Mouse (Mus musculus): ENCODE data around the gene Filip1l.

Filip1l gene

DNA sequence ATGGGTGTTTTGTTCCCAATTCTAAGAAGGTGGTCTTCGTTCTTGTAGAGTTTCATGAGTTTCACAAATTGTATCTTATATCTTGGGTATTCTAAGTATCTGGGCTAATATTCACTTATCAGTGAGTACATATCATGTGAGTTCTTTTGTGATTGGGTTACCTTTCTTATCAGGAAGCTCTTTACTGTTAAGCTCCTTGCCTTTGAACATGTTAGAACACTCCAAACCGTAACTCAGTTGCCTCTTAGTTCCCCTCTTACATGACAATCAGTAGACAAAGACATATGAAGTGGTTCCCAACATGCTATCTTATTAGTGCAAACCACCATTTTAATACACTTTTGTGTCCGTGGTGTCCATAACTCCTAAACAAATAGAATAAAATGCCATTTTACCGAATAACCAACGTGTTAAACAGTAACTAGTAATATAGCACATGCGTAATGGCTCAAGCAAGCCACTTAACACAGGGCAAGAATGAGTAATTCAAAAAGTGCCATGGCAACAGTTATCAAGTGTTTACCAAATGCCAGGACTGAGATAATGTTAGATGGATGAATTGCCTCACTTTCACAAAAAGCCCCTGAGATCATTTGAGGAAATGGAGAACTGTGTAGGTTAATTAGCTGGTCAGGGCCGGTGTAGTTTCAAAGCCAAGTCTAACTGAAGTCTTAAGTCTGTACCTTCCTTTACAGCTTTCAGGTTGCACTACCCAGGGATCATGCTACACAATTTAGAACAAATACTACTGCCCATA, 215.9 kb downstream of the Filip1l start:
- no peak for DNase-seq (ENCODE audit: low spot score in 2 of 2)

DNA sequence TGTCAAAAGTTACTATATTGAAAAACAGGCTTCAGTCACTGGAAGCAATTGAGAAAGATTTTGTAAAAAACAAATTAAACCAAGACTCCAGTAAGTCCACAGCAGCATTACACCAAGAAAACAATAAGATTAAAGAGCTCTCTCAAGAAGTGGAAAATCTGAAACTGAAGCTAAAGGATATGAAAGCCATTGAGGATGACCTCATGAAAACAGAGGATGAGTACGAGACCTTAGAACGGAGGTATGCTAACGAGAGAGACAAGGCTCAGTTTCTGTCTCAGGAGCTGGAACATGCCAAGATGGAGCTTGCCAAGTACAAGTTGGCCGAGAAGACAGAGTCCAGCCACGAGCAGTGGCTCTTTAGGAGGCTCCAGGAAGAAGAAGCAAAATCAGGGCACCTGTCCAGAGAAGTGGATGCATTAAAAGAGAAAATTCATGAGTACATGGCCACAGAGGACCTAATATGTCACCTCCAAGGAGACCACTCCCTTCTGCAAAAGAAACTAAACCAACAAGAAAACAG, 218.0 kb downstream of the Filip1l start:
- no peak for DNase-seq (ENCODE audit: low spot score in 2 of 2)

DNA sequence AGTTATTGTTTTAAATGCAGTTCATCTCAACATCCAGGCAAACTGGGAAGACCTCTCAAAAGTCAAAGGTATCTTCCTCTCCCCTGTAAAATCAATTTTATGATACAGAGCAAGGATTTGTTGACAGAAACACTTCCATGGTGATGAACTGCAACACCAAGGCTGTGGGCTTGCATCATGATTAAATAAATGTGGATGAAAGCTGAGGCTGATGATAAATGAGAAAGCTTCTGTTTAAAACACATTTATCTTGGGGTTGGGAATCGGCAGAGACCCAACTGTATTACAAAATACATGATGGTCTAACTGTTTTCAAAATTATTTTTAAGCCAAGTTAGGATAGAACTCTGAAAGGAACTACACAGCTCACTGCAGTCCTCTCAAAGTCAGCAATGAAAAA, 220.9 kb downstream of the Filip1l start:
- no peak for DNase-seq (ENCODE audit: low spot score in 2 of 2)

DNA sequence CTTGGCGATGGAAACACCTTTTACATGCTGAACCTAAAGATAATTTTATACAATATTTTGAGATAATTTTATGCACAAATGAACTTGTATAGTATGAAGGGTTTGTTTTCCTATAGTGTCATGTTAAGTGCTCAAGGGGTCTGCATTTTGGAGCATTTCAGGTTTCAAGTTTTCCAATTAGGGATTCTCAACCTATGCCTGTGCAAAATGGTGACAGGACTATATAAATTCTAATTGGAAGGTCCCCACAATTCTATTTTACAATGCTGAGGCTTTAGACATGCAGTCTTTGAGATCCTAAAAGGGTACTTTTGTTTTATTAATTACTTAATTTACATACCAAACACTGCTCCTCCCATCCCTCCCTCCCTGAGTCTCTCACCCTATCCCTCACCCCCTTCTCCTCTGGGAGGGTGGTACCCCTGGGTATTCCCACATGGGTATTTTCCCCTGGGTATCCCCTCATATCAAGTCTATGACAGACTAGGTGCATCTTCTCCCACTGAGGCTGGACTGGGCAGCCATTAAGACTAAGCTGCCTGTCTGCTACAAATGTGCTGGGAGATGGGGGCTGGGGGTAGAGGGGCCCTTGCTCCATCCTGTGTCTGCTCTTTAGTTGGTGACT, 223.0 kb downstream of the Filip1l start:
- DNase-seq (ENCODE audit: low spot score in 2 of 2): no peak

DNA sequence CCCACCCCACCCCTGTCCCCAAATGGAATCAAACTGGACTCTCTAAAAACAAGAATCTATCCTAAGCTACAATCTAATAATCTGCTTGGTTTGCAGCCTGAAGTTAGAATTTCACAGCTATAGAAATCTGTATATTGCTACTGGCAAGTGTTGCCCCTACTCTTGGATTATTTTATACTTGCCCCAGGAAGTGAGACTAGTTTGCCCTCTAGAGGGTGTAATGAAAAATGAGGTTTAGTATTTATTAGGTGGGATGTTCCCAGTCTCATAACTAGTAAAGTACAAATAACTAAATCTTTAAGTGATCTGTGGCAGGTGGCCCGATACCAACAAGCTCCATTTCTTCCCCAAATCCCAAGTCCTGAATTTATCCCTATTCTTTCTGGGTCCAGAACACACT, 224.6 kb downstream of the Filip1l start:
- DNase-seq (ENCODE audit: low spot score in 2 of 2): no peak

DNA sequence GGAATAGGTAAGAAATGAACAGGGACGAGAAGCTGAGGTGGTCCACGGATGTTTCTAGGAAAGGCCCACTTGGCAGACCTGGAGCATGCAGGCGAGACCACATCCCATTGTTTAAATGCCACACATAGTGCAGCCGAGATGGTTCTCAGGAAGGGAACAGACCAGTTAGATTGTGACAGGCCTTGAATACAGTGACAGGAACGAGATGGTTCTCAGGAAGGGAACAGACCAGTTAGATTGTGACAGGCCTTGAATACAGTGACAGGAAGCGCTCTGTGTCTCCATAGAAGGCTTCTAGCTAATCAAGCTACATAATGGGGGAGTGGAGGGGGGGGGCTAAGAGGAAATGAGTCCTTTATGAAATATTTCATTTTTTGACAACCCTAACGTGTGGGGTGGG, 227.1 kb downstream of the Filip1l start:
- no peak for DNase-seq (ENCODE audit: low spot score in 2 of 2)

DNA sequence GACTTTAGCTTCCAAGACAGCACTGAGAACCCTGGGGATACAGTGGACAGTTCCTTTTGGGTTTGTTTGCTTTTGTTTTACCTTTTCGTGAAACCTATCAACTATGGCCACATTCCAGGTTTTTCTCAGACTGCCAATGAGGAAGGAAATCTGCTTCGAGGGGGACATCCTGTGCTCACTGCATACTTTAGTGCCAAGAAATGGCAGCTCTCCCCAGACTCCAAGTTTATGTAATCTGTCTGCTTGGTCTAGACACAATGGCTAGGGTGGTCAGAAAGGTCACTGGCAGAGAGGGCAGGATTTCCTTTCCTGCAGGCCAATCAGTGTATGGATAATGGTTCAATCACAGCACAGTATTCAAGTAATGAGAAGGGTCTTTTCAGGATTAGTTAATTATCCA, 229.1 kb downstream of the Filip1l start:
- no peak for DNase-seq (ENCODE audit: low spot score in 2 of 2)

DNA sequence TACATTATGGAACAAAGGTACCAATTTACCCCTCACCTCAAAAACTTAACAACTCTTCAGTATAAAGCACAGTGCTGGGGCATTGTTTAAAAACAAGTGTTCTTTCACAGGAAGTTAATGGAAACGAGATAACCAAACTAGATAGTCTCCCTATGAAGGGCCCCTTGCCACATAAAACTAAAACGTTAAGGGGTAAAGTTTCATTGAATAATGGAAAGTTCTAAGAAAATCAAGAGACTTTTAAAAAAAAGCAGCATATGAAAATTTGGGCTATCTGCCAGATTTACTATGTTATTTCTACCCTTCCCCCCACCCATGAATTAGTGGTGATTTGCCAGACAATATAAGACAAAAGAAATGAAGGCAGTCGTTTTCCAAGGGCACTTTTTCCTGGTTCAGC, 232.3 kb downstream of the Filip1l start:
- no peak for DNase-seq (ENCODE audit: low spot score in 2 of 2)

DNA sequence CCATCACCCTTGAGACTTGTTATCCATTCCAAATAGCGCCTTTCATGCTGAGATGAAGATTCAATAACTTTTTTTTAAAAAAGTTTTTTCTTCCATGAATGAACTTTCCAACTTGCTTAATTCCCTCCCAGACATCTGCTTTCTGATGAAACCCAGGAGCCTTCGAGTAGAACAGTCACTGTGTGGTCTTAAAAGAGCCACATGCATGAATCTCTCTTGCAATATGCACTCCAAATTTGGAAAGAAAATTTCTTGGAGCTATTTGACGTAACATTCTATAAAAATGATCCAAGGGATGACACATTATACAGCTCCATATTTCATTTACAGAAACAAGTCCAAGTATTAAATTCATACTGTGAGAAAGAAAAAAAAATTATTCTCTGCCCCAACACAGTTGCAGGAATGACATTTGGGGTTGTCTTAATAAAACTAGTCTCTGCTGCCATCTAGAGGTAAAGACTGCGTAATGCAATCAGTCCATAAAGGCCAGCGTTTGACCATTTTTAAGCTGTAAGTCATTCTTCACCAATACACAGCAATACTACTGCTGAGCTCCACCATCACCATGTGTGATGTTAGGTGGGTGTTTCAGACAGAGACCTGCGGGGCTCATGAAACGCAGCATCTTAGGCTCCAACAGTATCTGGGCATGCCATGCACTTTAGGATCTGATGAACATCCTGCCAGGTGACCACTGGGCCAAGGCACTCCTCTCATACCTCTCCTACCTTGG, 240.7 kb downstream of the Filip1l start:
- no peak for DNase-seq (ENCODE audit: low spot score in 2 of 2)

DNA sequence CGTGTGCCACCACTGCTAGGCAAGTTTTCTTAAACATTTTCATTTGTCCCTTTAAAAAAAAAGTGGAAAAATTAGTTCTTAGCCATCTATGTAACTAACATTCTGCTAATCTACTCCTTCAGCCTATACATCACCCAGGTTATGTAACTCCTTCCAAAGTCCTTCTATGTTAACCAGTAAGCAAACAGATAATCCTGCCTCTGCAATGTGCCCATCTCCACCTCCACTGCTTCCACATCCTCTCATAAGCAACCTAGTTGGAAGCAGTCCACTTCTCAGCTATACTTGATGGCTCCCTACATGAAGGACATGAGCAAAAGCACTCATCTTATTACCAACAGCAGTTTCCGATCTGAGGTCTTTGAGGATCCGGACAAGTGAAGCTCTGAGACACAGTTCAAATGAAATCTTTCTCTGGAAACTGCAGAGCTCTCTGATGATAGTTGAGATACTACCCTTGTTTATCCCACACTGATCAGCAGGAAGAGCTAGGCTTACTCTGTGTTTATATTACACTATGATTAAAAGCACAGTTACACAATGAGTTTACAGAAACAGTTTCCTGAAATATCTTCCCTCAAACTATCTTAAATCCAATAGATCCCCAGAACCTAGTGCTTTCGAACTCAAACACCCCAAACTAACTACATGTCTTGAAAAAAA, 244.5 kb downstream of the Filip1l start:
- DNase-seq (ENCODE audit: low spot score in 2 of 2): no peak

DNA sequence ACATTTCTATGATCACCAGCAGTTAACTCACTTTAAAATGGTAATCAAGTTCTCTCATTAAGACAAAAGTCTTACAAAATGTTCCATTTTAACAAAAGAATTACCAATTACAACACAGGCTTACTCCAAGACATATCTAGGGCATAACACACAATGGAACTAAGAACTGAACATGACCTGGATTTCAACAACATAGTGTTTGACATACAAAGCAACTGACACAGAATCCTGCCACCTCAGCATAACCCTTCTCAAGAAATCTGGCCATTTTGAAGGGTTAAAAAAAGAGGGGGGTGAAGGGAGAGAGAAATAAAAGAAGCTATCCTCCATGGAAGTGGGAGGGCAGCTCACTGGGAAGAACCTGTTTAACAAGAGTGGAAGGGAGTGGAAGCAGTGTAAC, 248.1 kb downstream of the Filip1l start:
- no peak for DNase-seq (ENCODE audit: low spot score in 2 of 2)

DNA sequence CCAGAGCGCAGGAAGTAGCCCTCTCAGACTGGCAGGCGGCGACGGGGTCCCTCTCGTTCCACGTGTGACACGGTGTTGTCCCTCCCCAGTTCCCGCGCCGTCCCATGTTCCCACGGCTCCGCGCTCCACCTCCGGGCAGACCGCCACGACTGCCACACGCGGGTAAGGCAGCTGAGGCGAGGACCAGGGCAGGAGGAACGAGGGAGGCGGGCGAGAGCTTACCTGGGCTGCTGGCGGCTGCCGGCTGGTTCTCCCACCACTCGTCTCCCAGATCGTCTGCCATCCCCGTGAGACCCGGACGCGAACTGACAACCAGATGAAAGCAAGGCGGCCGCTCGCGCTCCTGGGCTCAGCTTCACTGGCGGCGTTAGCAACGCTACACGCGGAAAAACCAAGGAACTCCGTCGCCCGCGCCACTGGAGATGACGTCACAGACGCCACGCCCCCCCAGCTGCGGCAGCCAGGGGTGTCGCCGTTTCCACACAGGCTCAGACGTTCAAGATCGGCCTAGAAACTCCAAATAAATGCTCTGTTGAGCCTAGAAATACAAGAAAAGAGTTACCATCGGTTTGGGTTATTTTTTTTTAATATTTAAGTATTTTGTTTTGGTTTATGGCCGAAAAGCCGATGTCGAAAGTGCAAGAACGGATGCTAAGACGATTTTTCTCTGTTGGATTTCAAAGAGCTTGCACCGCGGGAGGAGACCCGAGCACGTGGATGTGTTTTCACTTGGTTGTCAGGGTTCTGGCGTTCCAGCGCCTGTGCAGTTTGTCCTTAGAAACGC, 253.7 kb downstream of the Filip1l start, which contains the start of gene Cmss1:
Cmss1 (minus strand) TSS at position 421 of the 784 bp plus-strand sequence.
- peak; percentile 63 to 77 for DNase-seq (ENCODE audit: low spot score in 2 of 2)

DNA sequence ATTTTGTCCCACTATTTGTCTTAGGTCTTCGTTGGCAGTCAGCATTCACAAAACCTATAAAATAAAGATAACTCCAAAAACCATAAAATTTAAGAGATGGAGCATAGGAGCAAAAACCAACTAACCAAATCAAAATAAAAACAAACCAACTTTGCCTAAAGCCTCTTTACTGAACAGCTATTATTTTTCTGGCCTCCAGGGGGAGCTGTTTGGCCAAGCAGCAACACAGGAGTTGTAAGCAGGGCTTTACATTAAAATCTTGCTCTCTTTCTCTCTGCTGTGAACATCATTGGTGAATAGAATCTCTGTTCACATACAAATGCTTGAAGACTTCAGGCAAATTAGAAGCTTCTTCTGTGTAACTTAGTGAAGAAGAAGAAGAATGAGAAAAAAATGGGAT, 258.9 kb downstream of the Filip1l start:
- no peak for DNase-seq (ENCODE audit: low spot score in 2 of 2)

All from spleen, postnatal 14 days (tissue).